Mouse (Mus musculus) layer of hippocampus, adult 18-20 months (tissue): ENCODE measurements around the gene Hnrnpl. TPM values are rescaled to one million over a fixed set of nuclear protein-coding genes. Genes with fewer than 3 reads are reported as not detected.

Source experiments
- DNase-seq, 2 experiments: peaks; one replicate each; pipeline ENCODE4 v3.0.0; 2022; ENCODE audit warnings: low spot score in 2 of 2
- total RNA-seq, 2 experiments: library from RNA; stranded (reverse); gene quantifications; 2 replicates each; pipeline ENCODE4 v1.2.3; 2021

The Hnrnpl gene
- total RNA-seq, 2 experiments from 2014 or later, result 407 to 414 TPM

- DNase-seq, result no peak
Measured at GRCm38 (mm10) chr7:28826402-28826772, 18.0 kb downstream of the Hnrnpl start.

- DNase-seq, result peak in 1 of 2 experiments; percentile 90
Measured at GRCm38 (mm10) chr7:28827338-28827737, 19.0 kb downstream of the Hnrnpl start.

GRCm38 (mm10) chr7:28829821-28830220, 21.5 kb downstream of the Hnrnpl start:
- no peak for DNase-seq

- DNase-seq, result no peak
Measured at GRCm38 (mm10) chr7:28830981-28831380, 22.6 kb downstream of the Hnrnpl start.

- DNase-seq, result no peak
Measured at GRCm38 (mm10) chr7:28831411-28832125, 23.2 kb downstream of the Hnrnpl start.

- DNase-seq, result no peak
Measured at GRCm38 (mm10) chr7:28832137-28832536, 23.8 kb downstream of the Hnrnpl start.

- no peak for DNase-seq
Measured at GRCm38 (mm10) chr7:28833723-28834347, 25.5 kb downstream of the Hnrnpl start, which contains the start of gene Lgals4. Gene Lgals4 (plus strand): TSS chr7:28833854.

GRCm38 (mm10) chr7:28836936-28837335, 28.6 kb downstream of the Hnrnpl start:
- no peak for DNase-seq

- DNase-seq, result no peak
Measured at GRCm38 (mm10) chr7:28838331-28838730, 30.0 kb downstream of the Hnrnpl start.

GRCm38 (mm10) chr7:28847273-28847672, 38.9 kb downstream of the Hnrnpl start:
- DNase-seq, result no peak

GRCm38 (mm10) chr7:28849700-28850236, 41.4 kb downstream of the Hnrnpl start:
- no peak for DNase-seq

GRCm38 (mm10) chr7:28850642-28851041, 42.3 kb downstream of the Hnrnpl start:
- DNase-seq, result no peak

- DNase-seq, result no peak
Measured at GRCm38 (mm10) chr7:28859953-28860352, 51.6 kb downstream of the Hnrnpl start.

- DNase-seq, result no peak
Measured at GRCm38 (mm10) chr7:28860898-28861297, 52.6 kb downstream of the Hnrnpl start.

GRCm38 (mm10) chr7:28862817-28863499, 54.6 kb downstream of the Hnrnpl start:
- DNase-seq, result peak; percentile 27

- DNase-seq, result no peak
Measured at GRCm38 (mm10) chr7:28863540-28863939, 55.2 kb downstream of the Hnrnpl start, which contains the start of gene Lgals7. Gene Lgals7 (plus strand): TSS chr7:28863853.

- DNase-seq, result no peak
Measured at GRCm38 (mm10) chr7:28864288-28864750, 56.0 kb downstream of the Hnrnpl start.

GRCm38 (mm10) chr7:28865481-28866300, 57.4 kb downstream of the Hnrnpl start:
- DNase-seq, result peak; percentile 72 to 83

GRCm38 (mm10) chr7:28866769-28867507, 58.6 kb downstream of the Hnrnpl start:
- no peak for DNase-seq
